Mouse (Mus musculus) effector memory CD4-positive, alpha-beta T cell, adult 7 months (primary cell): ENCODE results near the gene Gnao1. TPM values are rescaled to one million over a fixed set of nuclear protein-coding genes. Genes with fewer than 3 reads are reported as not detected.

ENCODE experiments used
- polyA plus RNA-seq: library from polyadenylated mRNA; unstranded; fragments of 100-300 nt; shearing (Covaris generic); gene quantifications from one replicate; pipeline ENCODE4 v1.2.1, GENCODE M21; 2017

Gene Gnao1
- 1.2 TPM for polyA plus RNA-seq

DNA sequence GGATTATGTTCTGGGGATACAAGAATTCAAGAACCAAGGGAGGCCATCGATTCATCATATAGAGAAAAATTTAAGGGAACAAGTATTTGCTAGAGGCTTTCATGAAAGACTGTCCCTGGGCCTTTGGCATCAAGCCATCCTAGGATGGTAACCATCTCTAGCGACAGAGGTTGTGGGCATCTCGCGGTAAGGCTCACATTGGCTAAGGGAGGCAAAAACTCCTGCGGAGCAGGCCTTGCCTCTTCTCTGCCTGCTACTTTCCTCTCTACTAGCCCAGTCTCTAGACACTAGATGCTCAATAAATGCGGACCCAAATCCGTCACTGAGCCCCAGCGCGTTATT, at the start of gene Gnao1:
Gnao1 (plus strand) TSS at position 281 of the 342 bp plus-strand sequence.

DNA sequence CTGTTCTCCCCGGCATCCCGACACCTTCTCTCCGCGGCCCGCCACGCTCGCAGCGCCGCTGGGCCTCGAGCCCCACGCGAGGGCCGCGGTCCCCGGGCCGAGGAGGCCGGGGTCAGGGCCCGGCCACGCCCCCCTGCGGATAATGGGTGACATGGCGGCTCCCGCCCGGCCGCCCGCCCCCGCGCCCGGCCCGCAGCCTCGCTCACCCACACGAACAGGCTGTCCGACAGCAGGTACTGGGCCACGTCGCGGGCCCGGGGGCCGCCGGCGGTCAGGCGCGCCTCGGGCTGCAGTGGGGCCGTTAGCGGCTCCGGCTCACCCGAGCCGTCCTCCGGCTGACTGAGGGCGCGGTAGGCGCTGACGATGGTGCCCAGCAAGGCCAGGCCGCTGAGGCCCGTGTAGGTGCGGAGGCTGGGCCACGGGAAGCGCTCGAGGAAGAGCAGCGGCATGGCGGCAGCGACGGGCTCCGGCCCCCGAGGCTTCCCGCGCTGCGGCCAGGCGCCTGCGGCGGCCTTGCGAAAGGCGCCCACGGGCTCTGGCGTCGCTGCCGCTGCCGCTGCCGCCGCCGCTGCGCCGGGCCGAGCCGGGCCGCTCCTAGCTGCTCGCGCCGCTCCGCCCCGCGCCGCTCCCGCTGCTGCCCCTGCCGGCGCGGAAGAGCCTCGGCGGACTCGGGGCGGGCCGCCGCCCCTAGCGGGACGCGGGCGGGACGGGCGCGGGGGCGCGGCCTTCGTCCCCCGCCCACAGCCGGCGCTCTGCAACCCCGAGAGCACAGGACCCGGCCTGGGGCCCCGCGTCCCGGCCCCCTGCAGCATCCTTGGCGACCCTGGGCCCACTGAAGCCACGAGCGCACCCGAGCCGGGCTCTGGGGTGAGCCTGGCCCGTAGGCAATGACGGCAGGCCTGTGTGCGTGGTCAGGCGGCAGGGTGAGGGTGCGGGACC, 202.5 kb downstream of the Gnao1 start, which contains the start of gene Amfr:
Amfr (minus strand) TSS at position 830 of the 939 bp plus-strand sequence.

Other genes starting within 250 kb of the Gnao1 start
- gene Amfr, start 202.9 kb downstream of the Gnao1 start, polyA plus RNA-seq, result 146 TPM
- 125 TPM for gene Nudt21, start 227.1 kb downstream of the Gnao1 start, polyA plus RNA-seq
- 12.9 TPM for gene Ogfod1, start 227.2 kb downstream of the Gnao1 start, polyA plus RNA-seq